Mouse (Mus musculus): ENCODE measurements around the gene Sbno2. TPM values are rescaled to one million over a fixed set of nuclear protein-coding genes. Genes with fewer than 3 reads are reported as not detected.
A peak's percentile ranks its signal among the peaks of the same experiment; 100 is the strongest.
"Not testable (repeated sequence)": the region's sequence is repeated elsewhere in the genome, so short reads cannot be mapped to it uniquely, and the experiment has no call there.

The Sbno2 gene
- polyA plus RNA-seq, 1 experiment from 2014 or later, result 13.0 TPM

DNA sequence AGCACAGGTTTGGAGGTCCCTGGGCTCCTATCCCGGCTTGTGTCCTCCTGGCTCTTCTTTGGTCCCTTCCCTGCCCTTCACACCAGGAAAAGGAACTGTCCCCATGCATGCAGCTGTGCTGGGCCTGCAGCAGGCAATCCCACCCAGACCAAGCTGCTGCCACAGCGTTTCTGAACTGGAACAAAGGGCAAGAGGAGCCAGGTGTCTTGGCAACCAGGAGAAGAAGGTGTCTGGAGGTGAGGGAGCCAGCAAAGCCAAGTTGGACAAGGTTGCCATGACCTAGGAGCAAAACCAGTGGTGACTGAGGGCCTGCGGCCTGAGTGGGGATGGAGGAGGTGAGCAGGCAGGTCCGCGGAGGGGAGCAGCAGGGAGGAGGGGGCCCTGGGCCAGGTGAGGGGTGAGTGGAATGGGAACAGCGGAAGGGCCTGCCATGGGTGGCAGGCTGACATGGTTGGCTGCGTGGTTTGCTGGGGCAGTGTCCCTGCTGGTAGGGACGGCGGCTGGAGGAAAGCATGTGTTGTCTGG, 58.3 kb downstream of the Sbno2 start, which contains the start of gene Gpx4:
Gpx4 (plus strand) TSS at position 126 of the 525 bp plus-strand sequence.
- Histone ChIP-seq H3K4me3 (no peak within 1 kb of the TSS), H3K9ac (no peak within 1 kb of the TSS; the same call in 1 of the 2 replicates)

DNA sequence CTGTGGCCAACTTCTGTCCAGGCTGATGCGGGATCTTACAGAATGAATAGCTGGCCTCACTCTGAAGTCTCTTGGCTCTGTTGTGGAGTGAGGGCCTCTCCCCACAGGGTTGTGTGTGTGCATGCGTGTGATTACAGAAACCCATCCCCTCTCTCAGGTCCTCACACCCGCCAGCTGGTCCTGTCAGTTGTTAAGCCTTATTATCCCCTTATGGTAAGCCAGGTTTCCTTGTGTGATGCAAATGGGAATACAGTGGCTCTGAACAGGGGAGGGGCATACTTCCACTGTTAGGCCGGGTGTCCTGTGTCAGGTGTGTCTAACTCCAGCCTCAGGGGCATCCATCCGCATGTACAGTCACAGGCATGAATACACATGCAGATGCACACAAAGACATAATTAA, 59.6 kb downstream of the Sbno2 start:
- H3K9ac ChIP-seq, result no peak overlapping the region
- no peak overlapping the region for H3K4me3 ChIP-seq
- H3K27ac ChIP-seq (ENCODE audit: poor library complexity, severe bottlenecking), result no peak overlapping the region
- WGBS, result 87% methylated on average over 5 of the region's 5 CpGs
- H3K4me2 ChIP-seq, result no peak overlapping the region
- no peaks in the 10 kb centered on the region for H3K36me3 ChIP-seq
- H3K4me1 ChIP-seq (replicated peaks), result peaks cover 25% of the 10 kb centered on the region
- H3K27me3 ChIP-seq (replicated peaks), result no peaks in the 10 kb centered on the region
- H3K9me3 ChIP-seq (replicated peaks), result no peaks in the 10 kb centered on the region
- no peak for ATAC-seq (ENCODE audit: insufficient number of reproducible peaks, low FRiP score)

More for the DNA sequence above, 58.3 kb downstream of the Sbno2 start, which contains the start of gene Gpx4:
- H3K27me3 ChIP-seq (replicated peaks), result no peaks in the 10 kb centered on the region
- WGBS, result 65% methylated on average over 9 of the region's 9 CpGs
- peaks cover 36% of the 10 kb centered on the region for H3K4me1 ChIP-seq (replicated peaks)
- H3K36me3 ChIP-seq, result no peaks in the 10 kb centered on the region
- no peak within 1 kb of the TSS for H3K27ac ChIP-seq (ENCODE audit: poor library complexity, severe bottlenecking)
- no peak for ATAC-seq (ENCODE audit: insufficient number of reproducible peaks, low FRiP score)
- H3K4me2 ChIP-seq, result no peak within 1 kb of the TSS
- no peaks in the 10 kb centered on the region for H3K9me3 ChIP-seq (replicated peaks)

DNA sequence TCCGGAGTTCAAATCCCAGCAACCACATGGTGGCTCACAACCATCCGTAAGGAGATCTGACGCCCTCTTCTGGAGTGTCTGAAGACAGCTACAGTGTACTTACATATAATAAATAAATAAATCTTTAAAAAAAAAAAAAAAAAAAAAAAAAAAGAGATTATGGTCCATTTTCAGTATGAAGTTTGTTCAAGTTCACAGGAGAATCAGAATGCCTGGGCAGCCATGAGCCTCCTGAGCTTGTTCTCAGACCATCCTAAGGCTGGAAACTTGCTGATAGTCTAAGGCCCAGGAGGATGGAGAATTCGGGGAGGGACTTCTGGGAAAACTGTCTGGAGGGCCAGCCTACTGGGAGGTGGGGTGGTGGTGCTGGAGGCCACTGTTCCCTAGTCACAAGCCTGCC, 60.0 kb downstream of the Sbno2 start:
- H3K9me3 ChIP-seq (replicated peaks); H3K4me3 ChIP-seq; H3K27me3 ChIP-seq (replicated peaks); H3K9ac ChIP-seq; ATAC-seq (ENCODE audit: insufficient number of reproducible peaks, low FRiP score); H3K4me2 ChIP-seq; H3K36me3 ChIP-seq; H3K27ac ChIP-seq (ENCODE audit: poor library complexity, severe bottlenecking): not testable (repeated sequence)
- H3K4me1 ChIP-seq (replicated peaks), result peaks cover 21% of the 10 kb centered on the region
- WGBS, result 75% methylated on average over 4 of the region's 4 CpGs

- Histone ChIP-seq H3K27me3 (replicated peaks) (no peaks in the 10 kb centered on the region), H3K9ac (no peak overlapping the region), H3K9me3 (replicated peaks) (no peaks in the 10 kb centered on the region), H3K27ac (ENCODE audit: poor library complexity, severe bottlenecking) (no peak overlapping the region), H3K4me2 (no peak overlapping the region), H3K4me1 (replicated peaks) (peaks cover 21% of the 10 kb centered on the region), H3K4me3 (no peak overlapping the region), H3K36me3 (no peaks in the 10 kb centered on the region)
- ATAC-seq (ENCODE audit: insufficient number of reproducible peaks, low FRiP score), result no peak
- 50% methylated on average over 4 of the region's 4 CpGs for WGBS
Observed at GRCm38 (mm10) chr10:80044087-80044486, 61.3 kb downstream of the Sbno2 start.

DNA sequence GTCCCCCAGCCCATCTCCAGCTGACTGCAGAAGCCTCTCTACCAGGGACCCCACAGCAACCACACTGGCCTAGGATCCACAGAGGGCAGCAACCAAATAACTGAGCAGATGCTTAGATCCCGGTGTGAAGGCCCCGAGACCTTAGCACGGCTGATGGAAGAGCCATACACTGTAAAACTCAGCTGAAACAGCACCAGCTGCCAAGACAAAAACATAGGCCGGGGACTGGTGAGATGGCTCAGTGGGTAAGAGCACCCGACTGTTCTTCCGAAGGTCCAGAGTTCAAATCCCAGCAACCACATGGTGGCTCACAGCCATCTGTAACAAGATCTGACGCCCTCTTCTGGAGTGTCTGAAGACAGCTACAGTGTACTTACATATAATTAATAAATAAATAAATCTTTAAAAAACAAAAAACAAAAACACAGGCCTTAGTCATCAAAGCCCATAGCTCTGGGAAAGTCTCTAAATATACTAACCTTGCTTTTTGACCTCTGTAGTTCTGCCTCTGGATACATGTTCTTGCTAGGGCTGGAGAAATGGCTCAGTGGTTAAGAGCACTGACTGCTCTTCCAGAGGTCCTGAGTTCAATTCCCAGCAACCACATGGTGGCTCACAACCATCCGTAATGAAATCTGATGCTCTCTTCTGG, 63.8 kb downstream of the Sbno2 start:
- H3K9ac ChIP-seq; H3K4me2 ChIP-seq; H3K9me3 ChIP-seq (replicated peaks); H3K27me3 ChIP-seq (replicated peaks); H3K27ac ChIP-seq (ENCODE audit: poor library complexity, severe bottlenecking); ATAC-seq (ENCODE audit: insufficient number of reproducible peaks, low FRiP score); H3K4me3 ChIP-seq: not testable (repeated sequence)
- whole genome bisulfite sequencing, result 82% methylated on average over 8 of the region's 8 CpGs
- H3K4me1 ChIP-seq (replicated peaks), result peaks cover 14% of the 10 kb centered on the region
- peaks cover 19% of the 10 kb centered on the region for H3K36me3 ChIP-seq

DNA sequence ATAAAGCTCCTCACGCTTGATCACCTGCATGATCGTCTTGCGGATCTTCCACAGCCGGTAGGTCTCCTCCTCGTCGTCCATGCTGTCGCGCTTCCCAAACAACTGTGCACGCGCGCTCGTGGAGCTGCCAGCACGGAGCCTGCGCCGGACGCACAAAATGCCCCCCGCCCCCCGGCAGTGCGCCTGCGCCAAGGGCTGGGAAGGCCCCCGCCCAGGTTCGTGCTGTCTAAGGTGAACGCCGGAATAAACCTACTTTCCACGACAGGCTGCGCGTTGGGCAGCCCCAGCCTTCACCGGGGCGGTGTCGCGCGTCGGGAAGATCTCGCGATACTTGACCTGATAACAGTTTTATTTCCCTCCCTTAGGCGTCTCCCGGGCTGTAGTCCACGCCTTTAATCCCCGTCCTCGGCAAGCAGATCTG, 65.8 kb downstream of the Sbno2 start, which contains the start of gene Polr2e:
Polr2e (minus strand) TSS at position 237 of the 421 bp plus-strand sequence.
- under 1% methylated on average over 40 of the region's 40 CpGs for WGBS

GRCm38 (mm10) chr10:80036832-80037231, 68.5 kb downstream of the Sbno2 start:
- 91% methylated on average over 13 of the region's 13 CpGs for WGBS
- Histone ChIP-seq H3K4me3 (no peak overlapping the region), H3K4me2 (no peak overlapping the region), H3K9me3 (replicated peaks) (no peaks in the 10 kb centered on the region), H3K27ac (ENCODE audit: poor library complexity, severe bottlenecking) (no peak overlapping the region), H3K4me1 (replicated peaks) (peaks cover 48% of the 10 kb centered on the region), H3K9ac (no peak overlapping the region; the same call in 1 of the 2 replicates), H3K27me3 (replicated peaks) (no peaks in the 10 kb centered on the region), H3K36me3 (peaks cover 40% of the 10 kb centered on the region)
- ATAC-seq (ENCODE audit: insufficient number of reproducible peaks, low FRiP score), result no peak

More for the DNA sequence above, 65.8 kb downstream of the Sbno2 start, which contains the start of gene Polr2e:
- no peaks in the 10 kb centered on the region for H3K9me3 ChIP-seq (replicated peaks)
- peaks cover 38% of the 10 kb centered on the region for H3K36me3 ChIP-seq
- peak within 1 kb of the TSS; percentile 78 for H3K9ac ChIP-seq
- ATAC-seq (ENCODE audit: insufficient number of reproducible peaks, low FRiP score), result peak; percentile 97
- peaks cover 23% of the 10 kb centered on the region for H3K4me1 ChIP-seq (replicated peaks)
- H3K27ac ChIP-seq (ENCODE audit: poor library complexity, severe bottlenecking), result 0 out of 2 replicates have a peak within 1 kb of the TSS, but pooled peaks have one; percentile 12
- peak within 1 kb of the TSS; percentile 62 for H3K4me3 ChIP-seq
- peak within 1 kb of the TSS; percentile 74 for H3K4me2 ChIP-seq
- H3K27me3 ChIP-seq (replicated peaks), result no peaks in the 10 kb centered on the region

GRCm38 (mm10) chr10:80035686-80036085, 69.7 kb downstream of the Sbno2 start:
- no peaks in the 10 kb centered on the region for H3K27me3 ChIP-seq (replicated peaks)
- H3K9me3 ChIP-seq (replicated peaks), result no peaks in the 10 kb centered on the region
- 85% methylated on average over 5 of the region's 5 CpGs for whole genome bisulfite sequencing
- H3K4me3 ChIP-seq, result no peak overlapping the region
- peaks cover 48% of the 10 kb centered on the region for H3K4me1 ChIP-seq (replicated peaks)
- H3K36me3 ChIP-seq, result peaks cover 45% of the 10 kb centered on the region
- H3K9ac ChIP-seq, result no peak overlapping the region; the same call in 1 of the 2 replicates
- no peak overlapping the region for H3K4me2 ChIP-seq
- H3K27ac ChIP-seq (ENCODE audit: poor library complexity, severe bottlenecking), result 0 out of 2 replicates have a peak overlapping the region, but pooled peaks have one; percentile 78
- no peak for ATAC-seq (ENCODE audit: insufficient number of reproducible peaks, low FRiP score)

GRCm38 (mm10) chr10:80035148-80035547, 70.2 kb downstream of the Sbno2 start:
- Histone ChIP-seq H3K36me3 (peaks cover 48% of the 10 kb centered on the region), H3K27ac (ENCODE audit: poor library complexity, severe bottlenecking) (0 out of 2 replicates have a peak overlapping the region, but pooled peaks have one; percentile 78), H3K9ac (no peak overlapping the region; the same call in 1 of the 2 replicates), H3K4me1 (replicated peaks) (peaks cover 48% of the 10 kb centered on the region), H3K27me3 (replicated peaks) (no peaks in the 10 kb centered on the region), H3K9me3 (replicated peaks) (no peaks in the 10 kb centered on the region), H3K4me2 (no peak overlapping the region), H3K4me3 (no peak overlapping the region)
- 69% methylated on average over 8 of the region's 8 CpGs for WGBS
- ATAC-seq (ENCODE audit: insufficient number of reproducible peaks, low FRiP score), result no peak

DNA sequence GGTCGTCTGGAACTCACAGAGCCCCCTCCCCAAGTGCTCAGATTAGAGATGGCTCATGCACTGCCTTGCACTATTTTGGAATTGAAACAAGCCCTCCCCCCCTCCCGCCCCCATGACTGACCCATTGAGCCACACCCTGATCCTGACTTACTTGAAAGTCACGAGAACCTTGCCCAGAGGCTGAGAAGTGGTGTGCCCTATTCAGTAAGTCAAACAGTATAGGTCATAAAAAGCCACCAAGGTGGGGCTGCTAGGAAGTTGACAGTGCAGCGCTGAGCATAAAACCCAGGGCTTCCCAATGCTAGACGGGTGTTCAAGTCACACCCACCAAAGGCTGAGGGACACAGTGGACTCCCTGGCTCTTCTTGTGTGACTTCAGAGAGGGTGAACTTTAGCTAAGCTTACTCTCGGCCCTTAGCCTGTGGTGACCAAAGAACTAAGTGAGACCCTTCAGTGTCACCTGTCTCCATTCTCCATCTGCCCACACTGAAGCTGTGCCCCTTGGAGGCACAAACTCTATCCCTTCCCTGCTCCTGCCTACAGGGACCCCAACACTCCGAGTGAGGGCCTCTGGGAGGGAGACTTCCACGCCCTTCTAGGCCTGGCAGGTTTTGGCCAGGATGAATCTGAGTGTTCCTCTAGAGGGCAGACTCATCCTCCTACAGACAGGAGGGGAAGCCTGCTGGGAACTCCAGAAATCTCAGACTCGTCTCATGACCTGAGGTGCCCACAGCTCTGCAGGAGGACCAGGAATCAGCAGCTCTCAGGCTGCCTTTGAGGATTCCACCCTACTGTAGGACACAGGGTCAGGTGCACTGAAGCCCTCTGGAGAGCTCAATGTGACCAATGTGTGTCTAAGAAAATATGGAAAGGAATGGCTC, 71.6 kb downstream of the Sbno2 start:
- H3K4me3 ChIP-seq, result no peak overlapping the region
- H3K9ac ChIP-seq, result peak overlapping the region; percentile 40
- peak overlapping the region; percentile 20; the same call in 1 of the 2 replicates for H3K4me2 ChIP-seq
- 25% methylated on average over 9 of the region's 9 CpGs for WGBS
- 0 out of 2 replicates have a peak, but pooled peaks have one; percentile 11 for ATAC-seq (ENCODE audit: insufficient number of reproducible peaks, low FRiP score)
- H3K36me3 ChIP-seq, result peaks cover 53% of the 10 kb centered on the region
- no peaks in the 10 kb centered on the region for H3K9me3 ChIP-seq (replicated peaks)
- H3K27ac ChIP-seq (ENCODE audit: poor library complexity, severe bottlenecking), result peak overlapping the region; percentile 78
- no peaks in the 10 kb centered on the region for H3K27me3 ChIP-seq (replicated peaks)
- peaks cover 45% of the 10 kb centered on the region for H3K4me1 ChIP-seq (replicated peaks)
